Mouse (Mus musculus): ENCODE measurements around the gene Gm8297.
"Not testable (repeated sequence)": the region's sequence is repeated elsewhere in the genome, so short reads cannot be mapped to it uniquely, and the experiment has no call there.

Gm8297 gene

GRCm38 (mm10) chr14:4983635-4984034 lies at the start of gene Gm8297:
Gm8297 (plus strand) TSS chr14:4983935.
- DNase-seq (ENCODE audit: low read depth) = not testable (repeated sequence)

- DNase-seq (ENCODE audit: low read depth) = not testable (repeated sequence)
These were observed 31.9 kb downstream of the Gm8297 start, which contains the start of gene Gm3298 for GRCm38 (mm10) chr14:5015591-5015990. Gm3298 (plus strand) TSS chr14:5015891.

Measured in 416B (cell line).